Mouse (Mus musculus) cerebellum, adult 8-10 months (tissue): ENCODE measurements around the gene Cplx3.

ENCODE experiments used
- DNase-seq: peaks from one replicate; pipeline ENCODE4 v3.0.0; 2022

The Cplx3 gene

GRCm38 (mm10) chr9:57637741-57638322, 31.8 kb upstream of the Cplx3 start:
- no peak for DNase-seq

GRCm38 (mm10) chr9:57637272-57637671, 31.2 kb upstream of the Cplx3 start:
- no peak for DNase-seq

GRCm38 (mm10) chr9:57633481-57634024, 27.5 kb upstream of the Cplx3 start:
- no peak for DNase-seq

GRCm38 (mm10) chr9:57629118-57629874, 23.2 kb upstream of the Cplx3 start:
- DNase-seq = peak; percentile 79

GRCm38 (mm10) chr9:57628717-57629116, 22.6 kb upstream of the Cplx3 start:
- DNase-seq = no peak

GRCm38 (mm10) chr9:57627892-57628291, 21.8 kb upstream of the Cplx3 start:
- no peak for DNase-seq

GRCm38 (mm10) chr9:57627191-57627590, 21.1 kb upstream of the Cplx3 start:
- no peak for DNase-seq

- DNase-seq = no peak
These were observed 19.8 kb upstream of the Cplx3 start for GRCm38 (mm10) chr9:57625674-57626500.

GRCm38 (mm10) chr9:57624295-57624694, 18.2 kb upstream of the Cplx3 start:
- DNase-seq = no peak

- DNase-seq = no peak
These were observed 14.6 kb upstream of the Cplx3 start, which contains the start of gene Lman1l for GRCm38 (mm10) chr9:57620674-57621073. Gene Lman1l (minus strand): TSS chr9:57620774.

GRCm38 (mm10) chr9:57618854-57619253, 12.8 kb upstream of the Cplx3 start:
- DNase-seq = no peak

- no peak for DNase-seq
These were observed 11.6 kb upstream of the Cplx3 start for GRCm38 (mm10) chr9:57617556-57618169.

GRCm38 (mm10) chr9:57614786-57615185, 8.7 kb upstream of the Cplx3 start:
- no peak for DNase-seq

- no peak for DNase-seq
These were observed 7.9 kb upstream of the Cplx3 start for GRCm38 (mm10) chr9:57613975-57614374.

- DNase-seq = no peak
These were observed 6.5 kb upstream of the Cplx3 start for GRCm38 (mm10) chr9:57612587-57612986.

- no peak for DNase-seq
These were observed 4.3 kb upstream of the Cplx3 start for GRCm38 (mm10) chr9:57610359-57610826.

GRCm38 (mm10) chr9:57609803-57610202, 3.7 kb upstream of the Cplx3 start:
- no peak for DNase-seq

GRCm38 (mm10) chr9:57605503-57605902, 578 bp downstream of the Cplx3 start:
- no peak for DNase-seq

- no peak for DNase-seq
These were observed 1.2 kb downstream of the Cplx3 start for GRCm38 (mm10) chr9:57604875-57605274.

GRCm38 (mm10) chr9:57602098-57602497, 4.0 kb downstream of the Cplx3 start:
- no peak for DNase-seq

GRCm38 (mm10) chr9:57601353-57601706, 4.8 kb downstream of the Cplx3 start:
- no peak for DNase-seq

GRCm38 (mm10) chr9:57600620-57601352, 5.3 kb downstream of the Cplx3 start:
- DNase-seq = no peak
